Mouse (Mus musculus): ENCODE data around the gene Upk1b. TPM values are rescaled to one million over a fixed set of nuclear protein-coding genes. Genes with fewer than 3 reads are reported as not detected.

The Upk1b gene
- total RNA-seq, 2 experiments from 2014 or later = 0.97 to 1.4 TPM

- intact Hi-C loops (cut with DNase I) = loop anchor here (10.0 kb wide), 1 partner anchor 95 kb away; no protein-coding TSS in a partner anchor
- DNase-seq (ENCODE audit: low spot score in 2 of 2) = peak; percentile 50 to 90
Measured at GRCm38 (mm10) chr16:38729610-38730288, 70.4 kb downstream of the Upk1b start.

DNA sequence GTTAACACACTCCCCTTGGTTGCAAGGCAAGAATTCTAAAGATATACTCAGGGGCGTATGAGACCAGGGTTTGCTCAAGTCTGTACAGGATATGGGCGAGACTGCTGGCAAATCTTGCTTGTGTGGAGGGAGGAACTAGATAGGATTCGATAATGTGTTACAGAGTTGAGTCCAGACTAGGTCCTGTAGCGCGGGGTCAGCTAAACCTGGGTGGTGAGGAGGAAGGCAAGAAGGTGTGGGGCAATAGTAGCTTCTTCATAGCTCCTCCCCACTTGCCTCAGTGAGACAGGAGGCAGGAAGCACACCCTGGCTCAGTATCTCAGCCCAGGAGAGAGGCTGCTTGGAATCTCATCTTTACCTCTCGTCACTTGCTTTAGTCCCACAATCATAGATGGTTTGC is 71.0 kb downstream of the Upk1b start:
- intact Hi-C loops (cut with DNase I) = loop anchor here (10.0 kb wide), 1 partner anchor 94 kb away; no protein-coding TSS in a partner anchor
- DNase-seq (ENCODE audit: low spot score in 2 of 2) = no peak

DNA sequence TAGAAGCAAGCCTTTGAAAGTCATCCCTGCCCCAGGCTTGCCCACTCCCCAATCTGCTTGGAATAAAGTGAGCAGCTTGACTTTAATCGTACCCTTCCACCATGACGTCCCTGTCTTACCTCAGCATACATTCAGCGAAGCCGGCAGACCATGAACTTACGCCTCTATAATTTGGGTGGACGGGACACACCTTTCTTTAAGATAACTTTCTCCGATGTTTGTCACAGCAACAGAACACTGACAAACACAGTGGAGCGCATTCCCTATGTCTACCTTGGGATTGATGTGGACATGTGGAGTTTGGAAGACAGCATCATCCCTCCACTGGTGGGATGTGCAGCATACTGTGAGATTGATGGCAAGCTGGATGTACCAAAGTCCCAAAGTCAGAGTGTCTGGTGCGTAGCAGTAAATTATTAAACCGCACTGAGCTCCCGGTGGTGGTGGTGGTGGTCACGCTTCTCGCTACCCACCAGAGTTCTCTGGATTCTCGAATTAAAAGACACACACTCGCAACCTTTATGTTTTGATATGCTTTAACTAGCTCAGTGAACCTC is 71.5 kb downstream of the Upk1b start:
- intact Hi-C loops (cut with DNase I) = loop anchor here (10.0 kb wide), 1 partner anchor 94 kb away; no protein-coding TSS in a partner anchor
- DNase-seq (ENCODE audit: low spot score in 2 of 2) = no peak

DNA sequence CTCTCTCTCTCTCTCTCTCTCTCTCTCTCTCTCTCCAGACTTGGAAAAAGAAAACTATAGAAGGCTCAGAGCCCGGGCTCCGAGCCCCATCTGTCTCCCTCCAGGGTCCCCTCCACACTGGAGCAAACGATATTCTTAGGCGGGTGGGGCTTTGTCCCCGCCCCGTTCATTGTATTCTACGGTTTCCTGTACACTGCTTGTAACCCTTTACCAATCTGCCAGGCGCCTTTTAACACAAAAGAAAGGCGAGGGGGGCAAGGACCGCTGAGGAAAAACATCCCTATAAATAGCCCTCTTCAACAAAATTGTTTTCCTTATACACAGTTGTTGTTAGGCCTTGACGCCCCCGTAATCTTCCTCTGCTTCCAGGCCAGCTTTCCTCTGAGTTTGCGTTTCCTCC is 75.2 kb downstream of the Upk1b start:
- intact Hi-C loops (cut with DNase I) = loop anchor here (10.0 kb wide), 1 partner anchor 90 kb away; no protein-coding TSS in a partner anchor
- DNase-seq (ENCODE audit: low spot score in 2 of 2) = no peak

DNA sequence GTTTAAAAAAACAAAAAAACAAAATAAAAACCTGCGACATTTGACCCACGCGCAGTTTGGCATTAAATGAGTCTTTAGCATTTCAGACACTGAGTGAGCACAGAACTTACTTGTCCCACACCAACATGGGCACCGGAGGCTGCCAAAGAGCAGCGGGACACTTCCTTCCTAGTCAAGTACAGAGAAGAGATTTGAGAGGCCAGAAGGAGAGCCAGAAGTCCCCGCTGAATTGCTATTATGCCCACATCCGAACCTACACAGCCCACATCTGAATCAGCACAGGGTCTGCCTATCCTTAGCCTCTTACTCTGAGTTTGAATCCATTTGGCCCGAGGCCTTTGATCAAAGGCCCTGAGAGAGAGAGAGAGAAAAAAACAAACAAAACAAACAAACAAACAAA is 75.9 kb downstream of the Upk1b start:
- intact Hi-C loops (cut with DNase I) = loop anchor here (10.0 kb wide), 1 partner anchor 89 kb away; no protein-coding TSS in a partner anchor
- no peak for DNase-seq (ENCODE audit: low spot score in 2 of 2)

Other genes with a start within 250 kb of the Upk1b start
- 10 to 100 TPM; 21.7 to 24.5 TPM for gene Tmem39a, start 241.6 kb downstream of the Upk1b start, total RNA-seq (2021)
- gene Arhgap31, start 87.1 kb downstream of the Upk1b start, total RNA-seq (2021) = 10 to 100 TPM; 19.9 to 20.6 TPM
- 10 to 100 TPM; 20.6 to 23.5 TPM for gene B4galt4, start 58.1 kb downstream of the Upk1b start, total RNA-seq (2021)
- gene 4930435E12Rik, start 28.4 kb upstream of the Upk1b start, total RNA-seq (2021) = not detected
- 10 to 100 TPM; 38.7 to 39.0 TPM for gene Igsf11, start 92.3 kb upstream of the Upk1b start, total RNA-seq (2021)

All from left cerebral cortex, postnatal 14 days (tissue).